Mouse (Mus musculus): Measurements from ENCODE around the gene 1700013F07Rik. TPM values are rescaled to one million over a fixed set of nuclear protein-coding genes. Genes with fewer than 3 reads are reported as not detected.
A peak's percentile ranks its signal among the peaks of the same experiment; 100 is the strongest.

1700013F07Rik gene
- total RNA-seq, 2 experiments from 2014 or later = 2.4 to 2.5 TPM

- Histone ChIP-seq H3K27ac (no peak overlapping the region), H3K4me3 (no peak overlapping the region)
- intact Hi-C loops (cut with DNase I) = no loop called here
- no peak for DNase-seq (ENCODE audit: extremely low spot score in 1 of 2, low spot score in 2 of 2)
- TF ChIP-seq CTCF (IDR thresholded peaks at IDR 0.05) = no peak
These were observed 23.1 kb upstream of the 1700013F07Rik start for GRCm38 (mm10) chr3:108510716-108511483.

GRCm38 (mm10) chr3:108513465-108513864 lies 20.5 kb upstream of the 1700013F07Rik start:
- intact Hi-C loops (cut with DNase I) = no loop called here
- no peak for DNase-seq (ENCODE audit: extremely low spot score in 1 of 2, low spot score in 2 of 2)
- TF ChIP-seq CTCF (IDR thresholded peaks at IDR 0.05) = no peak
- Histone ChIP-seq H3K4me3 (no peak overlapping the region), H3K27ac (no peak overlapping the region)

DNA sequence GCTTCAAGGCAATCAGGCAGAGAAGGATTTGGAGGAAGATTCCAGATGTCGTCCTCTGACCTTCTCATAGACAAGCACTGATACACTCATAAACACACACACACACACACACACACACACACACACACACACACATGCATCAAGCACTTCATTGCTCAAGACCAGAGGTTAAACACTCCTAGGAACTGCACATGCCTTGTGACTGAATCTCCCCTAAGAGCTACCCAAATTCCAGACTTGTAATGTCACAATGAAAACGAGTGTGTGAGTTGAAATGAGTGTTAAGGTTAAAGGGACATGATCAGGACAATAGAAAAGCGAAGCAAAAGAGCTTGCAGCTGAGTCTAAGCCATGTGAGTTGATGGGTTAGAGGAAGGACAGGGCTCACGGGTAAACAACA lies 15.7 kb upstream of the 1700013F07Rik start:
- H3K4me3 ChIP-seq = no peak overlapping the region
- intact Hi-C loops (cut with DNase I) = no loop called here
- no peak for TF ChIP-seq CTCF (IDR thresholded peaks at IDR 0.05)
- no peak overlapping the region for H3K27ac ChIP-seq
- DNase-seq (ENCODE audit: extremely low spot score in 1 of 2, low spot score in 2 of 2) = no peak

GRCm38 (mm10) chr3:108523415-108523814 lies 10.5 kb upstream of the 1700013F07Rik start:
- DNase-seq (ENCODE audit: extremely low spot score in 1 of 2, low spot score in 2 of 2) = no peak
- H3K27ac ChIP-seq = no peak overlapping the region
- no peak overlapping the region for H3K4me3 ChIP-seq
- no peak for TF ChIP-seq CTCF (IDR thresholded peaks at IDR 0.05)
- intact Hi-C loops (cut with DNase I) = no loop called here

- Histone ChIP-seq H3K4me3 (no peak overlapping the region), H3K27ac (no peak overlapping the region)
- DNase-seq (ENCODE audit: extremely low spot score in 1 of 2, low spot score in 2 of 2) = no peak
- TF ChIP-seq CTCF (IDR thresholded peaks at IDR 0.05) = peak; percentile 4; the same call in 1 of the 2 replicates
- intact Hi-C loops (cut with DNase I) = no loop called here
These were observed 5.5 kb upstream of the 1700013F07Rik start for GRCm38 (mm10) chr3:108528489-108528888.

- intact Hi-C loops (cut with DNase I) = no loop called here
- TF ChIP-seq CTCF (IDR thresholded peaks at IDR 0.05) = no peak
- no peak overlapping the region for H3K27ac ChIP-seq
- no peak for DNase-seq (ENCODE audit: extremely low spot score in 1 of 2, low spot score in 2 of 2)
- H3K4me3 ChIP-seq = no peak overlapping the region
These were observed 650 bp upstream of the 1700013F07Rik start for GRCm38 (mm10) chr3:108533114-108533885.

DNA sequence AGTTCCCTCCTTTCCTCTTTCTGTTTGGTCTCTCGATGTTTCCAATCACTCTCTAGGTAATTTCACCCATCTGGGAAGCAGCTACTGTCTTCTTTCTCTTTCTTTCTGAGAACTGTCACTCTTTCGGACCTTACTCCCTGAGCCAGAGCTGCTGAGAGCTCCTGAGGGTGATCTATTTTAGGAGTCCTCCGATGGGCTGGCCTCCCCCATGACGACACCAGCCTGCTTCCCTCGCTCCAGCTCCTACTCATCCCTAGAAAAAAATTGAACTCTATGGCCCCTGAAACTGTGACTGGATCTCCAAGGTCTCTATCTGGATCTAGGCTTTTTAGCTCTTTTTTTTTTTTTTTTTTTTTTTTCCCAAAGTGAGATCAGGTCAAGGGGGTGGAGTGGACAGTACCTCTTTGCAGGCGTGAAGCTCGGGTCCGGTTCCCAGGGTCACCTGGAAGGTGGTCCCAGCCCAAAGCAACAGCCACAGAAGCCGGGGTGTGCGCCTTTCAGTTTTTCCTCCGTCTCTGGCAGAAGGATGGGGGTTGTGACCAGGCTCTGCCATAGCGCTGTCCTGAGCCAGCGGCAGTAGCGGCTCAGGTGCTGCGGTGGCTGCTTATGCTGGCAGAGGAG lies 2.1 kb downstream of the 1700013F07Rik start:
- Histone ChIP-seq H3K4me3 (peak overlapping the region; percentile 60), H3K27ac (peak overlapping the region; percentile 96)
- no peak for DNase-seq (ENCODE audit: extremely low spot score in 1 of 2, low spot score in 2 of 2)
- TF ChIP-seq CTCF (IDR thresholded peaks at IDR 0.05) = no peak
- intact Hi-C loops (cut with DNase I) = no loop called here

DNA sequence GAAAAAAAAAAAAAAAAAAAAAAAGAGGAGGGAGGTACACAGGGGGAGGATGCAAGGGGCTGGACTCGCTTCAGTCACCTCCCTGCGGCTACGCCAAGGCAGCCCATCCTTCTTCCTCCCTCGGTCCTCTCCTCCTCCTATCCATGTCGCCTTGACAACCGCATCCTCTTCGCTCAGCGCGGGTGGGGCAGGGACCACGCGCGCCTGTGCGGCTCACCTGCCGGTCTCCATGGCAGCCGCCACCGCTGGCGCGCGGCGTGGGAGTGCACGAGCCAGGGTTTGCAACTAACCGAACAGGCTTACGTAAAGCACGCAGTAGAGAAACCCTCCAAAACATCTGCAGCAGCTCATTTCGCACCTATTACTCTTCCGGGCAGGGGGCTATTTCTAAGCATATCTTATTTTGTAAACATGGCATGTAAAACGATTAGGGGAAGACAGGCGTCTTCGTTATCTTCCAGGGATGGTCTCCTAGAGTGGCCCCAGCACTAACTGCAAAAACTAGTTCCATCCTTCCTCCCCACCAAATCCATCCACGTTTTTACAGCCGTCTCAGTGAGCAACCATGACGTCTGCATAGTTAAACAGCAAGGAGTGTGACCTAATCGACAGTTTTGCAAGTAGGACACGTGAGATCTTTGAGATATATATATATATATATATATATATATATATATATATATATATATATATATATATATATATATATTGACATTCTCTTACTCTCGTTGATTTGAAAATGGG lies 2.7 kb downstream of the 1700013F07Rik start, which contains the start of gene 5330417C22Rik:
5330417C22Rik (minus strand) TSS at position 20 of the 744 bp plus-strand sequence.
- peak within 1 kb of the TSS; percentile 60 for H3K4me3 ChIP-seq
- H3K27ac ChIP-seq = peak within 1 kb of the TSS; percentile 96
- intact Hi-C loops (cut with DNase I) = loop anchor here (1.0 kb wide), 1 partner anchor 18 kb away; no protein-coding TSS in a partner anchor
- TF ChIP-seq CTCF (IDR thresholded peaks at IDR 0.05) = no peak
- peak; percentile 91 to 93 for DNase-seq (ENCODE audit: extremely low spot score in 1 of 2, low spot score in 2 of 2)

DNA sequence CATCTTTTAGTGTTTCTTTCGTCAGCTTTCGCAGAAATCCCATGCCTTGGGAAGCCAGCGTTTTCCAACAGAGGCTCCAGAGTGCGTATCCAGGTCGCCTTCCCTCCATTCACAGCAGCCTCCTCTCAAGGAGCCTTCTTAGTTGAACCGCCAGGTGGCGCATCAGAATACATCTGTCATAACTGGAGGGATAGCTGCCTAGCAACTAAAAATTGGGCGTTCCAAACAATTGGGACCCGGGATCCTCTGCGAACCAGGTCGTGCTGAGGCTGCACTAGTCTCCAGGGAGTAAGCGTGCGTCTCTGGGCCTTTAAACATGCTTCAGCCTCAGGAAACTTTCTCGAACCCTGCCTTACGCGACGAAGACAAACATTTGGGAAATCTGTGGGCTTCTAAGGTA lies 3.4 kb downstream of the 1700013F07Rik start:
- peak; percentile 88 for TF ChIP-seq CTCF (IDR thresholded peaks at IDR 0.05)
- peak; percentile 86 to 89 for DNase-seq (ENCODE audit: extremely low spot score in 1 of 2, low spot score in 2 of 2)
- intact Hi-C loops (cut with DNase I) = loop anchor here (1.0 kb wide), 1 partner anchor 17 kb away; no protein-coding TSS in a partner anchor
- peak overlapping the region; percentile 96 for H3K27ac ChIP-seq
- H3K4me3 ChIP-seq = peak overlapping the region; percentile 60

GRCm38 (mm10) chr3:108542299-108542698 lies 8.3 kb downstream of the 1700013F07Rik start:
- no peak for DNase-seq (ENCODE audit: extremely low spot score in 1 of 2, low spot score in 2 of 2)
- no peak overlapping the region for H3K4me3 ChIP-seq
- no peak overlapping the region for H3K27ac ChIP-seq
- intact Hi-C loops (cut with DNase I) = no loop called here
- TF ChIP-seq CTCF (IDR thresholded peaks at IDR 0.05) = no peak

DNA sequence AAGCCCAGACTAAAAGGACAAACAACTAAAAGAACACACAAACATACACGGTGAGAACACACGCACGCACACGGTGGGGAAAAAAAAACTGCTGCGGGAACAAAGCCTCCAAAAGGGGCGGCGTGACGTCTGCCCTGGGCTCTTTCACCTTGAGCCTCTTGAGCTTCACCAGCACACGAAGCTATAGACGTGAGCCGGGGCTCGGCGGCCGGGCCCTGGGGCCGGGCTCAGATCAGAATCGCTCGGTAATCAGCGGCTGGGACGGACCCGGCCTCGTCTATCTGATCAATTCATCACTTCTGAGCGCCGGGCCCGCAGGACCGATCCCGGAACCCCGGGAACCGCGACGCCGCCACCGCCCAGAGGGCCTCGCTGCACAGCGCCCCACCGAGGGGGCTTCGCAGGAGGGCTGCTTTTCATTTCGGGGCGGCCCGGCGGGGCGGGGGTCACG lies 20.2 kb downstream of the 1700013F07Rik start:
- peak overlapping the region; percentile 97 for H3K27ac ChIP-seq
- no peak for DNase-seq (ENCODE audit: extremely low spot score in 1 of 2, low spot score in 2 of 2)
- no peak for TF ChIP-seq CTCF (IDR thresholded peaks at IDR 0.05)
- intact Hi-C loops (cut with DNase I) = loop anchor here (1.0 to 10.0 kb wide), 3 partner anchors 8 to 771 kb away; partner anchors contain the start of gene Tmem167b
- peak overlapping the region; percentile 82 for H3K4me3 ChIP-seq
